Mouse (Mus musculus): ENCODE data around the gene Adamts2. TPM values are rescaled to one million over a fixed set of nuclear protein-coding genes. Genes with fewer than 3 reads are reported as not detected.

The Adamts2 gene
- total RNA-seq (2015) (0.21 and 0.27 TPM in 2 replicates), total RNA-seq (2017) (0.11 and 0.12 TPM in 2 replicates)

- ATAC-seq (ENCODE audit: poor library complexity, severe bottlenecking) = no peak
Observed at GRCm38 (mm10) chr11:50601641-50602355, at the start of gene Adamts2. Adamts2 (plus strand) TSS chr11:50602084.

- peak; percentile 62; the same call in 1 of the 2 replicates for ATAC-seq (ENCODE audit: poor library complexity, severe bottlenecking)
Observed at GRCm38 (mm10) chr11:50557064-50557463, 44.8 kb upstream of the Adamts2 start.

- peak; percentile 82 for ATAC-seq (ENCODE audit: poor library complexity, severe bottlenecking)
Observed at GRCm38 (mm10) chr11:50559108-50559507, 42.8 kb upstream of the Adamts2 start.

GRCm38 (mm10) chr11:50565466-50566211 lies 36.2 kb upstream of the Adamts2 start:
- peak; percentile 87 for ATAC-seq (ENCODE audit: poor library complexity, severe bottlenecking)

GRCm38 (mm10) chr11:50571448-50571847 lies 30.4 kb upstream of the Adamts2 start:
- no peak for ATAC-seq (ENCODE audit: poor library complexity, severe bottlenecking)

- ATAC-seq (ENCODE audit: poor library complexity, severe bottlenecking) = no peak
Observed at GRCm38 (mm10) chr11:50576521-50576920, 25.4 kb upstream of the Adamts2 start.

GRCm38 (mm10) chr11:50587026-50587425 lies 14.9 kb upstream of the Adamts2 start:
- ATAC-seq (ENCODE audit: poor library complexity, severe bottlenecking) = peak; percentile 76

GRCm38 (mm10) chr11:50587787-50588186 lies 14.1 kb upstream of the Adamts2 start:
- no peak for ATAC-seq (ENCODE audit: poor library complexity, severe bottlenecking)

- peak; percentile 52; the same call in 1 of the 2 replicates for ATAC-seq (ENCODE audit: poor library complexity, severe bottlenecking)
Observed at GRCm38 (mm10) chr11:50589060-50589459, 12.8 kb upstream of the Adamts2 start.

- ATAC-seq (ENCODE audit: poor library complexity, severe bottlenecking) = no peak
Observed at GRCm38 (mm10) chr11:50591053-50591452, 10.8 kb upstream of the Adamts2 start.

- no peak for ATAC-seq (ENCODE audit: poor library complexity, severe bottlenecking)
Observed at GRCm38 (mm10) chr11:50592892-50593553, 8.9 kb upstream of the Adamts2 start.

- ATAC-seq (ENCODE audit: poor library complexity, severe bottlenecking) = no peak
Observed at GRCm38 (mm10) chr11:50596571-50596970, 5.3 kb upstream of the Adamts2 start.

GRCm38 (mm10) chr11:50599156-50599555 lies 2.7 kb upstream of the Adamts2 start:
- no peak for ATAC-seq (ENCODE audit: poor library complexity, severe bottlenecking)

- no peak for ATAC-seq (ENCODE audit: poor library complexity, severe bottlenecking)
Observed at GRCm38 (mm10) chr11:50602356-50603081, 635 bp downstream of the Adamts2 start.

- no peak for ATAC-seq (ENCODE audit: poor library complexity, severe bottlenecking)
Observed at GRCm38 (mm10) chr11:50603082-50603910, 1.4 kb downstream of the Adamts2 start.

GRCm38 (mm10) chr11:50604371-50604770 lies 2.5 kb downstream of the Adamts2 start:
- no peak for ATAC-seq (ENCODE audit: poor library complexity, severe bottlenecking)

- no peak for ATAC-seq (ENCODE audit: poor library complexity, severe bottlenecking)
Observed at GRCm38 (mm10) chr11:50611181-50611580, 9.3 kb downstream of the Adamts2 start.

- no peak for ATAC-seq (ENCODE audit: poor library complexity, severe bottlenecking)
Observed at GRCm38 (mm10) chr11:50617015-50617543, 15.2 kb downstream of the Adamts2 start.

- ATAC-seq (ENCODE audit: poor library complexity, severe bottlenecking) = no peak
Observed at GRCm38 (mm10) chr11:50620926-50621325, 19.0 kb downstream of the Adamts2 start.

- no peak for ATAC-seq (ENCODE audit: poor library complexity, severe bottlenecking)
Observed at GRCm38 (mm10) chr11:50621364-50621763, 19.5 kb downstream of the Adamts2 start.
